Comparison of ENCODE assay signal across 8 mouse cellular contexts in genomic region chr11:95830411-95831275, GRCm38 (mm10). TPM values are rescaled to one million over a fixed set of nuclear protein-coding genes. Genes with fewer than 3 reads are reported as not detected.
DNase-seq lines count a peak whose midpoint lies in the region; ATAC-seq and TF ChIP-seq lines count a peak whose summit lies in the region.

No protein-coding gene starts in this region.

- peaks cover 27% of the 10 kb centered on the region for H3K4me1 ChIP-seq in lung, postnatal 0 days (ENCODE audit: insufficient read depth, low read depth, low read length)
- peaks cover 35% of the 10 kb centered on the region for H3K4me1 ChIP-seq in forebrain, embryonic 12.5 days
- peaks cover 9% of the 10 kb centered on the region; the same call in 1 of the 2 replicates for H3K4me1 ChIP-seq in intestine, postnatal 0 days (replicated peaks; ENCODE audit: control insufficient read depth, insufficient read depth, low read length)

- H3K27ac ChIP-seq in lung, postnatal 0 days (ENCODE audit: low read length): no peak overlapping the region
- H3K27ac ChIP-seq in forebrain, embryonic 12.5 days: no peak overlapping the region
- H3K27ac ChIP-seq in intestine, postnatal 0 days (ENCODE audit: low read depth, low read length): no peak overlapping the region

- TF ChIP-seq CTCF in lung, postnatal 0 days (IDR thresholded peaks at IDR 0.05): no peak
- no peak for TF ChIP-seq CTCF in intestine, postnatal 0 days (IDR thresholded peaks at IDR 0.05; ENCODE audit: low read depth)

- H3K9ac ChIP-seq in lung, postnatal 0 days (replicated peaks; ENCODE audit: low read depth): no peak overlapping the region
- no peak overlapping the region for H3K9ac ChIP-seq in forebrain, embryonic 12.5 days
- peak overlapping the region; percentile 26; the same call in 1 of the 2 replicates for H3K9ac ChIP-seq in intestine, postnatal 0 days (ENCODE audit: low read depth, low read length)

- DNase-seq in lung, postnatal 0 days (ENCODE audit: low spot score): peak; percentile 28
- DNase-seq in lung, postnatal 14 days: no peak
- peak; percentile 55 for DNase-seq in neural tube, embryonic 10.5 days (ENCODE audit: extremely low spot score, low spot score)
- no peak for DNase-seq in left cerebral cortex, postnatal 36 days (ENCODE audit: low spot score in 2 of 2)
- no peak for DNase-seq in adrenal gland, adult 18-20 months (ENCODE audit: low spot score in 2 of 2)
- no peak for DNase-seq in urinary bladder, adult 18-20 months (ENCODE audit: low spot score in 2 of 2)

- intact Hi-C loops in left cerebral cortex, postnatal 36 days (cut with DNase I): no loop called here

- whole genome bisulfite sequencing in lung, postnatal 0 days: 3% methylated on average over 79 of the region's 80 CpGs
- WGBS in forebrain, embryonic 12.5 days: 2% methylated on average over 80 of the region's 80 CpGs
- WGBS in intestine, postnatal 0 days: 9% methylated on average over 80 of the region's 80 CpGs

- ATAC-seq in lung, postnatal 0 days: peak; percentile 23; the same call in 1 of the 2 replicates
- no peak for ATAC-seq in forebrain, embryonic 12.5 days (ENCODE audit: low FRiP score)
- ATAC-seq in intestine, postnatal 0 days: 0 out of 2 replicates have a peak, but pooled peaks have one; percentile 14

- peak overlapping the region; percentile 35 for H3K4me3 ChIP-seq in lung, postnatal 0 days (ENCODE audit: low read depth, low read length)
- H3K4me3 ChIP-seq in forebrain, embryonic 12.5 days (replicated peaks): peak overlapping the region; percentile 30
- H3K4me3 ChIP-seq in intestine, postnatal 0 days (ENCODE audit: low read depth, low read length): peak overlapping the region; percentile 34

- H3K9me3 ChIP-seq in lung, postnatal 0 days (ENCODE audit: low read length): no peaks in the 10 kb centered on the region
- H3K9me3 ChIP-seq in forebrain, embryonic 12.5 days: no peaks in the 10 kb centered on the region
- H3K9me3 ChIP-seq in intestine, postnatal 0 days (ENCODE audit: control insufficient read depth): no peaks in the 10 kb centered on the region

- peaks cover 43% of the 10 kb centered on the region for H3K27me3 ChIP-seq in lung, postnatal 0 days (replicated peaks; ENCODE audit: insufficient read depth, low read length)
- peaks cover 99% of the 10 kb centered on the region for H3K27me3 ChIP-seq in forebrain, embryonic 12.5 days
- peaks cover 46% of the 10 kb centered on the region for H3K27me3 ChIP-seq in intestine, postnatal 0 days (replicated peaks; ENCODE audit: control insufficient read depth, insufficient read depth, low read length)

- no peaks in the 10 kb centered on the region for H3K36me3 ChIP-seq in lung, postnatal 0 days (ENCODE audit: insufficient read depth, low read length)
- H3K36me3 ChIP-seq in forebrain, embryonic 12.5 days (replicated peaks): no peaks in the 10 kb centered on the region
- peaks cover 7% of the 10 kb centered on the region; the same call in 1 of the 2 replicates for H3K36me3 ChIP-seq in intestine, postnatal 0 days (ENCODE audit: control insufficient read depth, insufficient read depth)

- peak overlapping the region; percentile 52 for H3K4me2 ChIP-seq in lung, postnatal 0 days (replicated peaks; ENCODE audit: low read depth, low read length)
- H3K4me2 ChIP-seq in forebrain, embryonic 12.5 days: peak overlapping the region; percentile 41
- peak overlapping the region; percentile 60 for H3K4me2 ChIP-seq in intestine, postnatal 0 days (replicated peaks; ENCODE audit: low read depth)

- no peak for TF ChIP-seq EP300 in lung, postnatal 0 days (IDR thresholded peaks at IDR 0.05)

RNA-seq across cellular contexts. Expression of gene Phospho1, which starts 6.3 kb away (rescaled TPM):
- polyA plus RNA-seq in lung, postnatal 0 days (2015; fragmentation: Nextera tagmentation; extraction: Ambion mirVana): 1.3 and 1.6 TPM in 2 replicates
- not detected in 2 replicates for polyA plus RNA-seq in forebrain, embryonic 12.5 days (2016; fragmentation: Nextera tagmentation; extraction: Ambion mirVana)
- polyA plus RNA-seq in intestine, postnatal 0 days (2015; fragmentation: Nextera tagmentation; extraction: Ambion mirVana): 2.6 and 2.9 TPM in 2 replicates
- 10 to 100 TPM; 70.8 to 84.6 TPM for total RNA-seq in left cerebral cortex, postnatal 36 days (2021)
- 100 to 1,000 TPM; 202 to 415 TPM for total RNA-seq in adrenal gland, adult 18-20 months (2021)

RNA-seq across cellular contexts. Expression of gene Gngt2, which starts 6.4 kb away (rescaled TPM):
- polyA plus RNA-seq in lung, postnatal 0 days (2015; fragmentation: Nextera tagmentation; extraction: Ambion mirVana): 62.5 and 75.9 TPM in 2 replicates
- polyA plus RNA-seq in forebrain, embryonic 12.5 days (2016; fragmentation: Nextera tagmentation; extraction: Ambion mirVana): 3.2 and 3.7 TPM in 2 replicates
- 19.9 and 23.2 TPM in 2 replicates for polyA plus RNA-seq in intestine, postnatal 0 days (2015; fragmentation: Nextera tagmentation; extraction: Ambion mirVana)
- total RNA-seq in left cerebral cortex, postnatal 36 days (2021): 1 to 10 TPM; 3.1 to 3.9 TPM
- 10 to 100 TPM; 23.9 to 29.2 TPM for total RNA-seq in adrenal gland, adult 18-20 months (2021)

RNA-seq across cellular contexts. Expression of gene Abi3, which starts 11.6 kb away (rescaled TPM):
- polyA plus RNA-seq in lung, postnatal 0 days (2015; fragmentation: Nextera tagmentation; extraction: Ambion mirVana): 29.4 and 33.3 TPM in 2 replicates
- polyA plus RNA-seq in forebrain, embryonic 12.5 days (2016; fragmentation: Nextera tagmentation; extraction: Ambion mirVana): 2.4 TPM in 2 replicates
- polyA plus RNA-seq in intestine, postnatal 0 days (2015; fragmentation: Nextera tagmentation; extraction: Ambion mirVana): 7.5 and 8.1 TPM in 2 replicates
- 1 to 10 TPM; 5.1 to 5.3 TPM for total RNA-seq in left cerebral cortex, postnatal 36 days (2021)
- 10 to 100 TPM; 13.9 to 15.4 TPM for total RNA-seq in adrenal gland, adult 18-20 months (2021)

Comparison
In these comparisons a context has a peak if more than half of its experiments do, and no peak if none do; other contexts are left out.
1. DNase-seq: peak in lung, postnatal 0 days (single experiment) and neural tube, embryonic 10.5 days (single experiment); none in lung, postnatal 14 days (single experiment), left cerebral cortex, postnatal 36 days (0 of 2), adrenal gland, adult 18-20 months (0 of 2) and urinary bladder, adult 18-20 months (0 of 2).
2. Peak in every context shown above with its lines, with median percentiles within 50 percentile points of each other: H3K4me2 ChIP-seq and H3K4me3 ChIP-seq.